Mouse (Mus musculus) liver, adult 2 months (tissue): ENCODE measurements around the gene Ppie.
"Not testable (repeated sequence)": the region's sequence is repeated elsewhere in the genome, so short reads cannot be mapped to it uniquely, and the experiment has no call there.

Source experiments
- CTCF ChIP-seq: fragments of 200-500 bp; IDR thresholded peaks from 2 replicates; pipeline ENCODE4 v1.5.1; 2011; ENCODE audit warnings: low read depth, low read length, control low read depth
- POLR2A ChIP-seq: fragments of 200-500 bp; IDR thresholded peaks from 2 replicates; pipeline ENCODE4 v1.6.1; 2011; ENCODE audit warnings: low read length, control low read depth; ENCODE audit not compliant: insufficient read depth; ENCODE audit errors: extremely low read depth

DNA sequence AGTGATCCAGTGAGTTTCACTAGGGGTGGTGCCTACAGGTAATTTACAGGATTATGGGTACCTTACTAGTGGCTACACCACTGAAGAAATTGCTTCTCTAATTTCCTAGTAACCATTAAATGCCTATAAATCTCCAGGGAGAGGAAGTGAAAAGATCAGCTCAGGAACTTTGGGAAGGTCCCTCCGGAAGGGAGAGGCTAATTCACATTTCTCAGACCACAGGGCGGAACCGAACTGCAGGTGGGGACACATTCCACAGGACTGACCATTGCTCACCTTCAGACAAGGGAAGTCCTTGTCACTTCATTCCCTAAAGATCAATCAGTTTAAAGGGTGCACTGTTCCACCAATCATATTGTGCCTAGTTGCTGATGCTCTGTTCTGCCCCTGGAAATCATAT, 21.5 kb upstream of the Ppie start:
- TF ChIP-seq CTCF, POLR2A: not testable (repeated sequence)
